Mouse (Mus musculus) midbrain, embryonic 11.5 days (tissue): ENCODE results near the gene Hbb-bt. TPM values are rescaled to one million over a fixed set of nuclear protein-coding genes. Genes with fewer than 3 reads are reported as not detected.
"Not testable (repeated sequence)": the region's sequence is repeated elsewhere in the genome, so short reads cannot be mapped to it uniquely, and the experiment has no call there.

Source experiments
- ATAC-seq: fragments of 200-750 bp; cut with Nextera tagmentation; 2 replicates; pipeline ENCODE4 v1.8.0; 2017; ENCODE audit warnings: moderate TSS enrichment, moderate library complexity; ENCODE audit not compliant: low FRiP score
- DNase-seq: peaks from one replicate; pipeline ENCODE4 v3.0.0; 2015; ENCODE audit warnings: low spot score; ENCODE audit errors: missing footprints
- H3K27ac ChIP-seq: fragments of 300-500 bp; sonication (generic); 2 replicates; pipeline ENCODE4 v1.5.1; 2014; ENCODE audit warnings: low read depth, low read length
- H3K27me3 ChIP-seq: fragments of 300-500 bp; sonication (generic); 2 replicates; pipeline ENCODE4 v1.6.1; 2014; ENCODE audit warnings: mild to moderate bottlenecking, low read length, moderate library complexity, mixed read lengths; ENCODE audit not compliant: control insufficient read depth, insufficient read depth
- H3K36me3 ChIP-seq: fragments of 300-500 bp; sonication (generic); 2 replicates; pipeline ENCODE4 v1.6.1; 2014; ENCODE audit warnings: mild to moderate bottlenecking, low read length, moderate library complexity, mixed read lengths; ENCODE audit not compliant: control insufficient read depth, insufficient read depth
- H3K4me1 ChIP-seq: fragments of 300-500 bp; sonication (generic); 2 replicates; pipeline ENCODE4 v1.6.1; 2014; ENCODE audit warnings: low read length; ENCODE audit not compliant: control insufficient read depth, insufficient read depth
- H3K4me2 ChIP-seq: fragments of 300-500 bp; sonication (generic); 2 replicates; pipeline ENCODE4 v1.6.1; 2014; ENCODE audit warnings: mild to moderate bottlenecking, moderate library complexity
- H3K4me3 ChIP-seq: fragments of 300-500 bp; sonication (generic); 2 replicates; pipeline ENCODE4 v1.5.1; 2014; ENCODE audit warnings: low read depth, low read length
- H3K9ac ChIP-seq: fragments of 300-500 bp; sonication (generic); 2 replicates; pipeline ENCODE4 v1.6.1; 2014; ENCODE audit warnings: low read length
- H3K9me3 ChIP-seq: fragments of 300-500 bp; sonication (generic); 2 replicates; pipeline ENCODE4 v1.6.1; 2016; ENCODE audit warnings: low read length; ENCODE audit not compliant: control insufficient read depth
- WGBS: fragments of 180-500 bp; shearing (Covaris S2); extraction: QIAGEN DNeasy Blood & Tissue Kit; methylation state at CpG from one replicate; pipeline ENCODE4 v1.1.7; 2014; 5-methylcytosine and 5-hydroxymethylcytosine counted together
- polyA plus RNA-seq: library from polyadenylated mRNA; unstranded; fragments of >200 nt; fragmentation: Nextera tagmentation; extraction: Ambion mirVana; gene quantifications from 2 replicates; pipeline ENCODE4 v1.2.1, GENCODE M21; 2014

Gene Hbb-bt
- polyA plus RNA-seq, 1 experiment from 2014 or later = 767 TPM

GRCm38 (mm10) chr7:103827808-103828207, 14.0 kb upstream of the Hbb-bt start, which contains the start of gene Hbb-bs:
Gene Hbb-bs, minus strand, starts transcription at chr7:103828096.
- Histone ChIP-seq H3K36me3 (no peaks in the 10 kb centered on the region), H3K27ac (no peak within 1 kb of the TSS), H3K4me1 (no peaks in the 10 kb centered on the region), H3K9ac (no peak within 1 kb of the TSS), H3K27me3 (no peaks in the 10 kb centered on the region), H3K9me3 (no peaks in the 10 kb centered on the region), H3K4me3 (no peak within 1 kb of the TSS), H3K4me2 (no peak within 1 kb of the TSS)
- ATAC-seq (no peak), DNase-seq (no peak)
- WGBS = 94% methylated on average over 4 of the region's 4 CpGs

- DNase-seq, H3K27me3 ChIP-seq, H3K9me3 ChIP-seq, H3K4me3 ChIP-seq, H3K4me1 ChIP-seq, H3K27ac ChIP-seq, H3K36me3 ChIP-seq, H3K4me2 ChIP-seq, H3K9ac ChIP-seq, ATAC-seq: not testable (repeated sequence)
- no CpG with 5 or more reads among the region's 2 CpGs for WGBS
These were observed 13.3 kb upstream of the Hbb-bt start for GRCm38 (mm10) chr7:103827139-103827538.

GRCm38 (mm10) chr7:103826255-103826887, 12.6 kb upstream of the Hbb-bt start:
- ATAC-seq = no peak
- no peaks in the 10 kb centered on the region for H3K4me1 ChIP-seq
- no peak overlapping the region for H3K4me2 ChIP-seq
- H3K36me3 ChIP-seq = no peaks in the 10 kb centered on the region
- H3K9me3 ChIP-seq = no peaks in the 10 kb centered on the region
- no peaks in the 10 kb centered on the region for H3K27me3 ChIP-seq
- no peak overlapping the region for H3K27ac ChIP-seq
- no peak for DNase-seq
- H3K9ac ChIP-seq = no peak overlapping the region
- H3K4me3 ChIP-seq = no peak overlapping the region
- WGBS = 85% methylated on average over 3 of the region's 3 CpGs

- no peaks in the 10 kb centered on the region for H3K27me3 ChIP-seq
- no peak overlapping the region for H3K4me2 ChIP-seq
- no peak overlapping the region for H3K9ac ChIP-seq
- no peaks in the 10 kb centered on the region for H3K9me3 ChIP-seq
- no peaks in the 10 kb centered on the region for H3K36me3 ChIP-seq
- 88% methylated on average over 3 of the region's 3 CpGs for WGBS
- ATAC-seq (no peak), DNase-seq (no peak)
- H3K4me1 ChIP-seq = no peaks in the 10 kb centered on the region
- no peak overlapping the region for H3K27ac ChIP-seq
- no peak overlapping the region for H3K4me3 ChIP-seq
These were observed 11.9 kb upstream of the Hbb-bt start for GRCm38 (mm10) chr7:103825536-103826254.

- no peak overlapping the region for H3K27ac ChIP-seq
- WGBS = 89% methylated on average over 2 of the region's 2 CpGs
- no peaks in the 10 kb centered on the region for H3K4me1 ChIP-seq
- no peaks in the 10 kb centered on the region for H3K9me3 ChIP-seq
- no peak for DNase-seq
- ATAC-seq = no peak
- H3K9ac ChIP-seq = no peak overlapping the region
- H3K4me2 ChIP-seq = no peak overlapping the region
- H3K4me3 ChIP-seq = no peak overlapping the region
- H3K36me3 ChIP-seq = no peaks in the 10 kb centered on the region
- no peaks in the 10 kb centered on the region for H3K27me3 ChIP-seq
These were observed 10.8 kb upstream of the Hbb-bt start for GRCm38 (mm10) chr7:103824597-103824996.

GRCm38 (mm10) chr7:103815085-103815484, 1.3 kb upstream of the Hbb-bt start:
- DNase-seq, ATAC-seq, H3K4me1 ChIP-seq, H3K27ac ChIP-seq, H3K4me3 ChIP-seq, H3K9me3 ChIP-seq, H3K27me3 ChIP-seq, H3K36me3 ChIP-seq, H3K9ac ChIP-seq, H3K4me2 ChIP-seq: not testable (repeated sequence)
- WGBS = 92% methylated on average over 1 of the region's 2 CpGs

- H3K4me3 ChIP-seq, H3K9ac ChIP-seq, H3K36me3 ChIP-seq, H3K4me2 ChIP-seq, H3K27ac ChIP-seq, H3K4me1 ChIP-seq, DNase-seq, H3K27me3 ChIP-seq, H3K9me3 ChIP-seq, ATAC-seq: not testable (repeated sequence)
- WGBS = no CpG with 5 or more reads among the region's 3 CpGs
These were observed 644 bp downstream of the Hbb-bt start for GRCm38 (mm10) chr7:103813152-103813551.

GRCm38 (mm10) chr7:103812174-103812573, 1.6 kb downstream of the Hbb-bt start:
- H3K27me3 ChIP-seq = no peaks in the 10 kb centered on the region
- ATAC-seq = no peak
- H3K4me3 ChIP-seq = no peak overlapping the region
- H3K4me2 ChIP-seq = no peak overlapping the region
- H3K9me3 ChIP-seq = no peaks in the 10 kb centered on the region
- no peak overlapping the region for H3K9ac ChIP-seq
- no peaks in the 10 kb centered on the region for H3K36me3 ChIP-seq
- 73% methylated on average over 1 of the region's 1 CpGs for WGBS
- H3K27ac ChIP-seq = no peak overlapping the region
- DNase-seq = no peak
- no peaks in the 10 kb centered on the region for H3K4me1 ChIP-seq

GRCm38 (mm10) chr7:103811223-103811845, 2.5 kb downstream of the Hbb-bt start:
- no peak overlapping the region for H3K27ac ChIP-seq
- no peaks in the 10 kb centered on the region for H3K27me3 ChIP-seq
- H3K4me2 ChIP-seq = no peak overlapping the region
- no peak overlapping the region for H3K4me3 ChIP-seq
- no peaks in the 10 kb centered on the region for H3K4me1 ChIP-seq
- ATAC-seq (no peak), DNase-seq (no peak)
- no peak overlapping the region for H3K9ac ChIP-seq
- WGBS = 90% methylated on average over 1 of the region's 1 CpGs
- no peaks in the 10 kb centered on the region for H3K9me3 ChIP-seq
- H3K36me3 ChIP-seq = no peaks in the 10 kb centered on the region
